Mouse (Mus musculus) liver, embryonic 14.5 days (tissue): ENCODE measurements around the gene Lax1. TPM values are rescaled to one million over a fixed set of nuclear protein-coding genes. Genes with fewer than 3 reads are reported as not detected.
"Not testable (repeated sequence)": the region's sequence is repeated elsewhere in the genome, so short reads cannot be mapped to it uniquely, and the experiment has no call there.

ENCODE experiments used
- ATAC-seq: fragments of 200-750 bp; cut with Nextera tagmentation; 2 replicates; pipeline ENCODE4 v1.8.0; 2017; ENCODE audit warnings: moderate number of reproducible peaks, mild to moderate bottlenecking, moderate library complexity; ENCODE audit not compliant: insufficient read depth
- DNase-seq, 3 experiments: peaks; one replicate each; pipeline ENCODE4 v3.0.0-alpha.2; 2012 to 2013; ENCODE audit warnings: low read depth in 3 of 3, low spot score in 3 of 3
- H3K27ac ChIP-seq: fragments of 300-500 bp; sonication (generic); 2 replicates; pipeline ENCODE4 v1.5.1; 2014; ENCODE audit warnings: moderate library complexity, mild to moderate bottlenecking, control low read depth, inconsistent platforms
- H3K27me3 ChIP-seq: fragments of 300-500 bp; sonication (generic); 2 replicates; pipeline ENCODE4 v1.6.1; 2014; ENCODE audit warnings: mild to moderate bottlenecking, low read length, moderate library complexity; ENCODE audit not compliant: control insufficient read depth, insufficient read depth
- H3K36me3 ChIP-seq: fragments of 300-500 bp; sonication (generic); replicated peaks from 2 replicates; pipeline ENCODE4 v1.6.1; 2014; ENCODE audit warnings: low read depth; ENCODE audit not compliant: control insufficient read depth, insufficient read depth
- H3K4me1 ChIP-seq, 2 experiments: fragments of 200-500 bp in 1 of 2; fragments of 300-500 bp in 1 of 2; sonication (generic) in 1 of 2; replicated peaks; 2 replicates each; pipeline ENCODE4 v1.6.1; 2012 to 2014; ENCODE audit warnings: antibody characterized with exemption in 1 of 2, inconsistent platforms in 1 of 2, low read length in 1 of 2; ENCODE audit not compliant: control insufficient read depth in 2 of 2, insufficient read depth in 2 of 2
- H3K4me2 ChIP-seq: fragments of 300-500 bp; sonication (generic); 2 replicates; pipeline ENCODE4 v1.6.1; 2014; ENCODE audit warnings: low read depth, mild to moderate bottlenecking, control low read depth, moderate library complexity
- H3K4me3 ChIP-seq, 2 experiments: fragments of 200-500 bp in 1 of 2; fragments of 300-500 bp in 1 of 2; sonication (generic) in 1 of 2; 2 replicates each; pipeline ENCODE4 v1.5.1; 2012 to 2014; ENCODE audit warnings: low read depth in 2 of 2, low read length in 2 of 2, mild to moderate bottlenecking in 2 of 2, control low read depth in 1 of 2, inconsistent platforms in 1 of 2, moderate library complexity in 1 of 2; ENCODE audit not compliant: insufficient read depth in 1 of 2
- H3K9ac ChIP-seq: fragments of 300-500 bp; sonication (generic); replicated peaks from 2 replicates; pipeline ENCODE4 v1.6.1; 2014; ENCODE audit warnings: mild to moderate bottlenecking, control low read depth, moderate library complexity
- H3K9me3 ChIP-seq: fragments of 300-500 bp; sonication (generic); 2 replicates; pipeline ENCODE4 v1.6.1; 2016; ENCODE audit warnings: low read length, mixed read lengths; ENCODE audit not compliant: control insufficient read depth
- CTCF ChIP-seq: IDR thresholded peaks from 2 replicates; pipeline ENCODE4 v1.5.1; 2016; ENCODE audit warnings: antibody characterized with exemption, low read depth, control low read depth
- EP300 ChIP-seq: IDR thresholded peaks from 2 replicates; pipeline ENCODE4 v1.6.1; 2016; ENCODE audit warnings: antibody characterized with exemption, low read depth
- WGBS: fragments of 180-500 bp; shearing (Covaris S2); extraction: QIAGEN DNeasy Blood & Tissue Kit; methylation state at CpG from one replicate; pipeline ENCODE4 v1.1.7; 2014; ENCODE audit not compliant: insufficient replicate concordance; 5-methylcytosine and 5-hydroxymethylcytosine counted together
- polyA plus RNA-seq, 2 experiments: library from polyadenylated mRNA; depleted of rRNA in 1 of 2; stranded (reverse) in 1 of 2; unstranded in 1 of 2; fragments of >200 nt; fragmentation: Nextera tagmentation in 1 of 2; extraction: Ambion mirVana in 1 of 2; gene quantifications; 2 replicates each; pipeline versions ENCODE4 v1.2.1 to v1.2.3; 2012 to 2014

Lax1 gene
- polyA plus RNA-seq, 2 experiments = 0.55 to 1.1 TPM

DNA sequence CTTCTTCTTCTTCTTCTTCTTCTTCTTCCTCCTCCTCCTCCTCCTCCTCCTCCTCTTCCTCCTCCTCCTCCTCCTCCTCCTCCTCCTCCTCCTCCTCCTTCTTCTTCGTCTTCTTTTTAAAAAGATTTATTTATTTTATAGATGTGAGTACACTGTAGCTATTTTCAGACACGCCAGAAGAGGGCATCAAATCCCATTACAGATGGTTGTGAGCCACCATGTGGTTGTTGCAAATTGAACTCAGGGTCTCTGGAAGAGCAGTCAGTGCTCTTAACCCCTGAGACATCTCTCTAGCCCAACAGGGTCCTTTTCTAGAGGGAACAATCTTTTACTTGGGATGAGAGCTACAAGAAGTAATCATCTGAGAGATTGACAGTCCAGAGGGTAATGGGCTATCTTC is 11.9 kb upstream of the Lax1 start:
- WGBS = 14% methylated on average over 2 of the region's 2 CpGs
- not testable (repeated sequence) for H3K27me3 ChIP-seq, H3K9me3 ChIP-seq, H3K9ac ChIP-seq, DNase-seq, H3K4me3 ChIP-seq, H3K4me1 ChIP-seq, H3K4me2 ChIP-seq, ATAC-seq, H3K27ac ChIP-seq
- TF ChIP-seq CTCF = peak; percentile 52
- peaks cover 47% of the 10 kb centered on the region for H3K36me3 ChIP-seq

DNA sequence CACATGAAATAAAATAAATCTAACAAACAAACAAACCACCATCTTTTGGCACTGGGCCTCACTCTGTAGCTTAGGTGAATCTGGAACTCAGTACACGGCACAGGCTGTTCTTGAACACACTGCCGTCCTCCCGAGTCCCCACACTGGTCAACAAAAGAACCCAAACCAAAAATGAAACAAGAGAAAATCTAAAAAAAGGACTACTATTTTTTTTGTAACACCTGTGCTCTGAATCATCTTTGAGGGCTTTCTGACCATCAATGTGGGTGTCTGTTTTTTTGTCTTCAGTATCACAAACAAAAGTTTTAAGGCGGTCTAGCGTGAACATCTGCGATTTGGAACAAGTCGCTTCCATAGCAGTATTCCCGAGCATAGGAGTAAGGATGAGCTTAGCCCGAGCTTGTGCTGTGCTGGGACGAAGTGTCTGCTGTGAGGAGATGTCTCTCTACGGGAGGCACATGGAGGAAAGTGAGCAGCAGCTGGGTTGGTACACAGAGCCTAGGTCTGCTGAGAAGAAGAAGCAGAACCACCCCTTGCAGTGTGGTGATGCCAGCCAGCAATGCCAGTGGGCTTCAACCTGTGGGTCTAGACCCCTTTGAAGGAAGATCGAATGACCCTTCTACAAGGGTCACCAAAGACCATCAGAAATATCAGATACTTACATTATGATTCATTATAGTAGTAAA is 8.2 kb upstream of the Lax1 start:
- no peaks in the 10 kb centered on the region for H3K9me3 ChIP-seq
- ATAC-seq = no peak
- peaks cover 14% of the 10 kb centered on the region for H3K36me3 ChIP-seq
- H3K27ac ChIP-seq = no peak overlapping the region
- no peak for DNase-seq
- peaks cover 0 to 19% of the 10 kb centered on the region in 2 experiments; a peak in 3 of 4 replicates for H3K4me1 ChIP-seq
- H3K27me3 ChIP-seq = no peaks in the 10 kb centered on the region
- H3K9ac ChIP-seq = no peak overlapping the region
- TF ChIP-seq CTCF (no peak), EP300 (no peak)
- 91% methylated on average over 12 of the region's 12 CpGs for WGBS
- no peak overlapping the region for H3K4me3 ChIP-seq
- no peak overlapping the region for H3K4me2 ChIP-seq

DNA sequence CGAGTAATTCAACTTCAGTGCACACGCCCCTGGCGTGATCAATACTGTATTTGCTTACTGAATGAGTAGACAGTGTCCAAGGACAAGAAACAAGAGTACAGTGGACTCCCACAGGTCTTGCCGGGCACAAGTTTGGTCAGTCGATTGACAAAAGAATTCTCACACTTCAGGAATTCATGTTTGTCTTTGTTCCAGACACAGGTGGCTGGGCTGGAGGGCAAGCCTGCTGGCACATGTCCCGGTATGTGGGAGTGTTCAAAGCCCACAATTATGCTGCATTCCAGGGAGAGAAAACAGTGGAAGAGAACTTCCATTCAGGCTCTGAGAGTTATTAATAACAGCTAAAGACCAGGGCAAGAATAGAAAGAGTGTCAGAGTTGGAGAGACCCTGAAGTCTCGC is 6.0 kb upstream of the Lax1 start:
- no peak overlapping the region for H3K27ac ChIP-seq
- no peak for DNase-seq
- WGBS = 68% methylated on average over 7 of the region's 7 CpGs

DNA sequence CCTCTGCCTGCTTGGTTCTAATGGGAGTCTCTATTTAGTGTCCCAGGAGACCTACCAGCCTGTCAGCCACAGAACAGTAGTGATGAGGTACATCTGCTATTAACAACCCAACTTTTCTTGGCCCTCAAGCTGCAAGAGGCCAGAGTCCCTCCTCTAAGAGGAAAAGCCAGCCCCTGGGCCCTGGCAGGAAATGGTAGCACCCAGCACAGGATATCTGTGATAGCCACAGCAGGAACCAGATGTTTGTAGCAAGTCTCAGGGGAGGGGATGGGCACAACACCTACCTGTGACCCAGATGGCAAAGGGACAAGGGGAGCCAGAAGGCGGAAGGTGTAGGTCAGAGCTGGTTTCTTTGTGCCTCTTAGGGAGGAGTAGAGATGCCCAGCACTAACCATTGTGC is 5.0 kb upstream of the Lax1 start:
- no peaks in the 10 kb centered on the region for H3K9me3 ChIP-seq
- ATAC-seq = no peak; the same call in 1 of the 2 replicates
- no peak overlapping the region for H3K4me3 ChIP-seq
- H3K4me1 ChIP-seq = peaks cover 0 to 19% of the 10 kb centered on the region in 2 experiments; a peak in 3 of 4 replicates
- no peaks in the 10 kb centered on the region for H3K27me3 ChIP-seq
- H3K27ac ChIP-seq = no peak overlapping the region
- no peak overlapping the region for H3K4me2 ChIP-seq
- WGBS = 33% methylated on average over 1 of the region's 1 CpGs
- TF ChIP-seq CTCF = no peak
- TF ChIP-seq EP300 = no peak
- no peak for DNase-seq
- H3K36me3 ChIP-seq = no peaks in the 10 kb centered on the region
- no peak overlapping the region for H3K9ac ChIP-seq

More for the DNA sequence above, 6.0 kb upstream of the Lax1 start:
- no peak overlapping the region for H3K4me3 ChIP-seq
- peaks cover 0 to 19% of the 10 kb centered on the region in 2 experiments; a peak in 3 of 4 replicates for H3K4me1 ChIP-seq
- no peak overlapping the region for H3K4me2 ChIP-seq
- no peak for ATAC-seq
- H3K9me3 ChIP-seq = no peaks in the 10 kb centered on the region
- peaks cover 3% of the 10 kb centered on the region for H3K36me3 ChIP-seq
- TF ChIP-seq CTCF (no peak), EP300 (no peak)
- H3K9ac ChIP-seq = no peak overlapping the region
- H3K27me3 ChIP-seq = no peaks in the 10 kb centered on the region

DNA sequence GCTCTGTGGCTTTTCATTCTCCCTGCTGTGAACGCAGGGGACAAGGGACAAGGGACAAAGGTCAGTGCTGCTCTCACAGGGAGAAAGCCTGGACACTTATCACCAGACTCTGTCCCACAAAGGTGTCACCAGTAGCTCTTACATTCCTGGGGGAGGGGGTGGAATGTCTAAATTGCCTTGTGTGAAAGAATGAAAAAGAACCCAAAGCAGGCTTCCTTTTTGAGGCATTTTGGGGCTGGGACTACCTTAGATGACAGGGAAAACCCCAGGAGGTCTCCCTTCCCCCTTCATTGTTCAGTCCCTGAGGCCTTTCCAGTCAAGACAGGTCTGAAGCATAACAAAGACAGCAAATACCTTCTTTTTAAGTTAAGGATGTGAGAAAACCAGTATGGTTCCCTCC is 4.4 kb upstream of the Lax1 start:
- Histone ChIP-seq H3K9me3 (no peaks in the 10 kb centered on the region), H3K9ac (no peak overlapping the region), H3K36me3 (no peaks in the 10 kb centered on the region), H3K4me3 (no peak overlapping the region), H3K4me2 (no peak overlapping the region), H3K27ac (no peak overlapping the region), H3K4me1 (peaks cover 0 to 20% of the 10 kb centered on the region in 2 experiments; a peak in 3 of 4 replicates), H3K27me3 (no peaks in the 10 kb centered on the region)
- ATAC-seq (no peak; the same call in 1 of the 2 replicates), DNase-seq (peak in 1 of 3 experiments; percentile 13)
- WGBS = 18% methylated on average over 1 of the region's 1 CpGs
- TF ChIP-seq CTCF (no peak), EP300 (no peak)
